In genomic region chr6:134706467-134706866, GRCm38 (mm10) we compare ENCODE assay signal across 27 mouse cellular contexts.
"Had no signal": no experiment of that assay in that cellular context is flagged by ENCODE, and none has a peak within 500 bp of the region (broad histone marks: within the 10 kb centered on the region; RNA-seq: fewer than 3 reads in every experiment).

No protein-coding gene starts in this region.

- H3K27me3 ChIP-seq: heart, embryonic 13.5 days; heart, embryonic 15.5 days; hindbrain, embryonic 13.5 days; hindbrain, embryonic 15.5 days; limb, embryonic 12.5 days; liver, embryonic 13.5 days; liver, embryonic 15.5 days had no signal

- H3K9ac ChIP-seq: heart, embryonic 13.5 days; heart, embryonic 15.5 days; hindbrain, embryonic 13.5 days; hindbrain, embryonic 15.5 days; limb, embryonic 12.5 days; liver, embryonic 13.5 days; liver, embryonic 15.5 days; liver, postnatal 0 days had no signal

- H3K4me1 ChIP-seq: hindbrain, embryonic 13.5 days; hindbrain, embryonic 15.5 days; limb, embryonic 10.5 days; limb, embryonic 12.5 days; liver, embryonic 15.5 days had no signal

- H3K36me3 ChIP-seq: heart, embryonic 15.5 days; hindbrain, embryonic 15.5 days; limb, embryonic 10.5 days had no signal

- H3K9me3 ChIP-seq: heart, embryonic 13.5 days; heart, embryonic 15.5 days; hindbrain, embryonic 13.5 days; hindbrain, embryonic 15.5 days; limb, embryonic 10.5 days; limb, embryonic 12.5 days; liver, embryonic 13.5 days; liver, embryonic 15.5 days had no signal

- H3K4me2 ChIP-seq: heart, embryonic 11.5 days; heart, embryonic 13.5 days; heart, embryonic 15.5 days; hindbrain, embryonic 13.5 days; hindbrain, embryonic 15.5 days; limb, embryonic 12.5 days; liver, embryonic 11.5 days; liver, embryonic 13.5 days; liver, embryonic 15.5 days had no signal

- H3K27ac ChIP-seq: gastrocnemius, adult 2 months; heart, adult 2 months; heart, embryonic 13.5 days; heart, embryonic 15.5 days; hindbrain, embryonic 13.5 days; hindbrain, embryonic 15.5 days; hindbrain, postnatal 0 days; layer of hippocampus, adult 2 months; limb, embryonic 10.5 days; limb, embryonic 12.5 days; liver, embryonic 13.5 days; liver, embryonic 15.5 days had no signal

- ATAC-seq: hindbrain, postnatal 0 days; intestine, postnatal 0 days; liver, postnatal 0 days had no signal

- H3K4me3 ChIP-seq: gastrocnemius, adult 2 months; heart, adult 2 months; heart, embryonic 13.5 days; heart, embryonic 15.5 days; hindbrain, embryonic 13.5 days; hindbrain, embryonic 15.5 days; layer of hippocampus, adult 2 months; limb, embryonic 10.5 days; limb, embryonic 12.5 days; liver, embryonic 13.5 days; liver, embryonic 15.5 days had no signal

- DNase-seq: gastrocnemius, adult 2 months; gastrocnemius, postnatal 25 days; heart, adult 11 months; heart, adult 2 months; heart, postnatal 14 days; heart, postnatal 36 days; kidney, adult 18-20 months; kidney, adult 8-10 months; kidney, postnatal 10 days; kidney, postnatal 25 days; kidney, postnatal 4 days; layer of hippocampus, postnatal 36 days; liver; liver, embryonic 13.5 days; liver, postnatal 0 days had no signal
